Mouse (Mus musculus) CH12.LX (cell line): ENCODE data around the gene Rybp. TPM values are rescaled to one million over a fixed set of nuclear protein-coding genes. Genes with fewer than 3 reads are reported as not detected.
A peak's percentile ranks its signal among the peaks of the same experiment; 100 is the strongest.

Experiments used
- DNase-seq: peaks from one replicate; pipeline ENCODE4 v3.0.0-alpha.2; 2013; ENCODE audit errors: extremely low read depth
- H3K27ac ChIP-seq: 2 replicates; pipeline ENCODE4 v1.5.1; 2012; ENCODE audit warnings: low read depth, mild to moderate bottlenecking, control low read depth, moderate library complexity; ENCODE audit not compliant: insufficient read depth
- H3K27me3 ChIP-seq: replicated peaks from 2 replicates; pipeline ENCODE3; 2012; ENCODE audit warnings: inconsistent platforms
- H3K36me3 ChIP-seq, 2 experiments: replicated peaks in 1 of 2; 2 replicates each; pipeline versions ENCODE3 to v1.6.1; 2012; ENCODE audit warnings: inconsistent platforms in 1 of 2, low read length in 1 of 2, mild to moderate bottlenecking in 1 of 2, mixed read lengths in 1 of 2, moderate library complexity in 1 of 2; ENCODE audit not compliant: control insufficient read depth in 1 of 2, insufficient read depth in 1 of 2
- H3K4me1 ChIP-seq, 2 experiments: 2 replicates each; pipeline ENCODE4 v1.6.1; 2012; ENCODE audit warnings: inconsistent platforms in 1 of 2, moderate library complexity in 1 of 2; ENCODE audit not compliant: insufficient read depth in 2 of 2, control insufficient read depth in 1 of 2
- H3K4me2 ChIP-seq: 2 replicates; pipeline ENCODE4 v1.6.1; 2012; ENCODE audit warnings: low read depth, mild to moderate bottlenecking, control low read depth; ENCODE audit not compliant: poor library complexity, insufficient read depth, severe bottlenecking
- H3K4me3 ChIP-seq, 3 experiments: fragments of 150-350 bp in 1 of 3; sonication (generic) in 1 of 3; replicated peaks in 1 of 3; 2 replicates each; pipeline versions ENCODE3 to v1.5.1; 2011 to 2012; ENCODE audit warnings: low read depth in 2 of 3, low read length in 2 of 3, mild to moderate bottlenecking in 2 of 3, moderate library complexity in 2 of 3, control low read depth in 1 of 3, improper control_type of control experiment in 1 of 3, inconsistent platforms in 1 of 3, mixed read lengths in 1 of 3; ENCODE audit not compliant: poor library complexity in 1 of 3
- H3K79me2 ChIP-seq: replicated peaks from 2 replicates; pipeline ENCODE4 v1.6.1; 2012; ENCODE audit warnings: mild to moderate bottlenecking, moderate library complexity; ENCODE audit not compliant: control insufficient read depth, poor library complexity, insufficient read depth, severe bottlenecking; ENCODE audit errors: extremely low read depth
- H3K9ac ChIP-seq: 2 replicates; pipeline ENCODE4 v1.6.1; 2012; ENCODE audit warnings: low read depth, mild to moderate bottlenecking, control low read depth, moderate library complexity; ENCODE audit not compliant: insufficient read depth
- H3K9me3 ChIP-seq: replicated peaks from 2 replicates; pipeline ENCODE3; 2012; ENCODE audit warnings: low read length, inconsistent platforms, mixed read lengths
- BHLHE40 ChIP-seq: IDR thresholded peaks from 2 replicates; pipeline ENCODE4 v1.6.1; 2011; ENCODE audit warnings: mild to moderate bottlenecking, low read depth, low read length, improper control_type of control experiment
- CHD2 ChIP-seq: IDR thresholded peaks from 2 replicates; pipeline ENCODE4 v1.6.1; 2011; ENCODE audit warnings: low read length, improper control_type of control experiment
- E2F4 ChIP-seq: IDR thresholded peaks from 2 replicates; pipeline ENCODE4 v1.6.1; 2011; ENCODE audit warnings: low read depth, low read length, improper control_type of control experiment; ENCODE audit not compliant: insufficient replicate concordance
- ELF1 ChIP-seq: IDR thresholded peaks from 2 replicates; pipeline ENCODE4 v1.6.1; 2014; ENCODE audit warnings: low read depth, mild to moderate bottlenecking, inconsistent platforms, low read length, improper control_type of control experiment
- EP300 ChIP-seq: IDR thresholded peaks from 2 replicates; pipeline ENCODE4 v1.6.1; 2011; ENCODE audit warnings: low read length, improper control_type of control experiment
- ETS1 ChIP-seq: conservative IDR thresholded peaks from 2 replicates; pipeline ENCODE4 v1.6.1; 2012; ENCODE audit warnings: low read depth, mild to moderate bottlenecking, inconsistent platforms, low read length, improper control_type of control experiment, moderate library complexity
- GABPA ChIP-seq: IDR thresholded peaks from 2 replicates; pipeline ENCODE4 v1.6.1; 2012; ENCODE audit warnings: low read depth, low read length, improper control_type of control experiment, inconsistent platforms; ENCODE audit not compliant: insufficient replicate concordance
- HCFC1 ChIP-seq: IDR thresholded peaks from 2 replicates; pipeline ENCODE4 v1.6.1; 2012; ENCODE audit warnings: low read depth, mild to moderate bottlenecking, inconsistent platforms, low read length, improper control_type of control experiment
- IRF4 ChIP-seq: IDR thresholded peaks from 2 replicates; pipeline ENCODE4 v1.6.1; 2014; ENCODE audit warnings: low read depth, mild to moderate bottlenecking, inconsistent platforms, low read length, improper control_type of control experiment
- JUN ChIP-seq: IDR thresholded peaks from 2 replicates; pipeline ENCODE4 v1.6.1; 2011; ENCODE audit warnings: low read depth, mild to moderate bottlenecking, low read length, improper control_type of control experiment, moderate library complexity; ENCODE audit not compliant: insufficient read depth
- MAX ChIP-seq: IDR thresholded peaks from 2 replicates; pipeline ENCODE4 v1.6.1; 2011; ENCODE audit warnings: low read length, improper control_type of control experiment
- MEF2A ChIP-seq: IDR thresholded peaks from 2 replicates; pipeline ENCODE4 v1.6.1; 2014; ENCODE audit warnings: low read depth, mild to moderate bottlenecking, inconsistent platforms, low read length, improper control_type of control experiment, borderline replicate concordance
- NRF1 ChIP-seq: IDR thresholded peaks from 2 replicates; pipeline ENCODE4 v1.6.1; 2014; ENCODE audit warnings: low read depth, mild to moderate bottlenecking, inconsistent platforms, low read length, improper control_type of control experiment, moderate library complexity
- PAX5 ChIP-seq: IDR thresholded peaks from 2 replicates; pipeline ENCODE4 v1.6.1; 2012; ENCODE audit warnings: low read length, inconsistent platforms, mixed read lengths
- POLR2A ChIP-seq: IDR thresholded peaks from 2 replicates; pipeline ENCODE4 v1.6.1; 2011; ENCODE audit warnings: low read depth, mild to moderate bottlenecking, improper control_type of control experiment, low read length
- RAD21 ChIP-seq: IDR thresholded peaks from 2 replicates; pipeline ENCODE4 v1.6.1; 2011; ENCODE audit warnings: low read depth, mild to moderate bottlenecking, low read length, improper control_type of control experiment, moderate library complexity
- RCOR1 ChIP-seq: conservative IDR thresholded peaks from 2 replicates; pipeline ENCODE4 v1.6.1; 2012; ENCODE audit warnings: low read depth, mild to moderate bottlenecking, inconsistent platforms, low read length, improper control_type of control experiment
- SIN3A ChIP-seq: IDR thresholded peaks from 2 replicates; pipeline ENCODE4 v1.6.1; 2012; ENCODE audit warnings: low read length, improper control_type of control experiment, inconsistent platforms
- TBP ChIP-seq: conservative IDR thresholded peaks from 2 replicates; pipeline ENCODE4 v1.6.1; 2011; ENCODE audit warnings: low read depth, low read length, improper control_type of control experiment
- TCF12 ChIP-seq: IDR thresholded peaks from 2 replicates; pipeline ENCODE4 v1.6.1; 2014; ENCODE audit warnings: low read depth, mild to moderate bottlenecking, inconsistent platforms, low read length, improper control_type of control experiment
- USF1 ChIP-seq: IDR thresholded peaks from 2 replicates; pipeline ENCODE4 v1.6.1; 2014; ENCODE audit warnings: low read depth, mild to moderate bottlenecking, inconsistent platforms, low read length, improper control_type of control experiment
- USF2 ChIP-seq: conservative IDR thresholded peaks from 2 replicates; pipeline ENCODE4 v1.6.1; 2011; ENCODE audit warnings: low read depth, low read length, improper control_type of control experiment
- ZKSCAN1 ChIP-seq: IDR thresholded peaks from 2 replicates; pipeline ENCODE4 v1.6.1; 2012; ENCODE audit warnings: low read depth, inconsistent platforms, low read length, improper control_type of control experiment, borderline replicate concordance
- ZNF384 ChIP-seq: IDR thresholded peaks from 2 replicates; pipeline ENCODE4 v1.6.1; 2012; ENCODE audit warnings: low read depth, low read length, improper control_type of control experiment, inconsistent platforms
- dilution Hi-C: fragments of 300-500 bp; cut with MboI; formaldehyde crosslinking; loops from 2 replicates; pipeline ENCODE4 v1.14.3; 2020; ENCODE audit warnings: low sequenced_read_pairs; ENCODE audit not compliant: extremely low pct_unique_long_range_greater_than_20kb, extremely low pct_ligation_motif_present
- in situ Hi-C: fragments of 300-500 bp; cut with MboI; formaldehyde crosslinking; loops from 3 replicates; pipeline ENCODE4 v1.14.3; 2019; ENCODE audit warnings: low sequenced_read_pairs, low pct_ligation_motif_present, low pct_unique_long_range_greater_than_20kb, mixed read lengths
- polyA plus RNA-seq: library from polyadenylated mRNA; unstranded; fragments of >175 nt; gene quantifications from 2 replicates; pipeline ENCODE4 v1.2.1, GENCODE M21; 2012; ENCODE audit warnings: low read depth; ENCODE audit not compliant: insufficient read length
- total RNA-seq, 2 experiments: library from RNA; depleted of rRNA; stranded (reverse); fragments of 300-350 nt in 1 of 2; fragments of >200 nt in 1 of 2; gene quantifications; 2 replicates each; pipeline ENCODE4 v1.2.3; 2012 to 2014

Gene Rybp
- total and polyA plus RNA-seq, 3 experiments: 9.1 to 27.4 (median 23.6) TPM

GRCm38 (mm10) chr6:100185524-100185923, 101.8 kb downstream of the Rybp start:
- H3K9ac ChIP-seq: no peak overlapping the region
- no peak for DNase-seq
- H3K4me2 ChIP-seq: no peak overlapping the region
- no peak overlapping the region for H3K4me3 ChIP-seq
- H3K36me3 ChIP-seq: no peaks in the 10 kb centered on the region
- TF ChIP-seq TCF12: no peak
- no peak for TF ChIP-seq ETS1
- no peak for TF ChIP-seq ZKSCAN1
- TF ChIP-seq IRF4: no peak
- TF ChIP-seq PAX5: no peak
- no peak for TF ChIP-seq RAD21
- TF ChIP-seq HCFC1: no peak
- no peak for TF ChIP-seq JUN
- no peak for TF ChIP-seq ZNF384
- TF ChIP-seq CHD2: no peak
- no peak for TF ChIP-seq RCOR1
- TF ChIP-seq BHLHE40: no peak
- no peak for TF ChIP-seq SIN3A
- no peak for TF ChIP-seq EP300
- TF ChIP-seq GABPA: no peak
- no peak for TF ChIP-seq MAX
- no peak for TF ChIP-seq E2F4
- no peak for TF ChIP-seq ELF1
- TF ChIP-seq USF2: no peak
- TF ChIP-seq TBP: no peak
- H3K4me1 ChIP-seq: peaks cover 0 to 15% of the 10 kb centered on the region in 2 experiments; a peak in 2 of 4 replicates
- no peaks in the 10 kb centered on the region for H3K9me3 ChIP-seq
- no peak overlapping the region for H3K27ac ChIP-seq
- no peaks in the 10 kb centered on the region for H3K27me3 ChIP-seq
- dilution Hi-C loops: no loop called here
- no peaks in the 10 kb centered on the region for H3K79me2 ChIP-seq
- in situ Hi-C loops: no loop called here

GRCm38 (mm10) chr6:100183344-100183743, 103.9 kb downstream of the Rybp start:
- in situ Hi-C loops: no loop called here
- Histone ChIP-seq H3K36me3 (no peaks in the 10 kb centered on the region), H3K4me3 (no peak overlapping the region), H3K27me3 (no peaks in the 10 kb centered on the region), H3K9ac (no peak overlapping the region), H3K4me1 (peaks cover 0 to 8% of the 10 kb centered on the region in 2 experiments; a peak in 2 of 4 replicates)
- no peak for TF ChIP-seq CHD2
- peak; percentile 7; the same call in 1 of the 2 replicates for TF ChIP-seq USF1
- TF ChIP-seq POLR2A: no peak
- TF ChIP-seq MEF2A: no peak
- no peak for TF ChIP-seq NRF1
- no peak for TF ChIP-seq HCFC1
- TF ChIP-seq, all 38 proteins: peak for 1
- dilution Hi-C loops: no loop called here
- no peak overlapping the region for H3K4me2 ChIP-seq
- no peaks in the 10 kb centered on the region for H3K9me3 ChIP-seq
- H3K79me2 ChIP-seq: no peaks in the 10 kb centered on the region
- no peak for DNase-seq
- no peak overlapping the region for H3K27ac ChIP-seq
